Mouse (Mus musculus): ENCODE data around the gene Gab1. TPM values are rescaled to one million over a fixed set of nuclear protein-coding genes. Genes with fewer than 3 reads are reported as not detected.

The Gab1 gene
- total and polyA plus RNA-seq, 3 experiments, result 4.0 to 8.1 TPM; not detected in 1

DNA sequence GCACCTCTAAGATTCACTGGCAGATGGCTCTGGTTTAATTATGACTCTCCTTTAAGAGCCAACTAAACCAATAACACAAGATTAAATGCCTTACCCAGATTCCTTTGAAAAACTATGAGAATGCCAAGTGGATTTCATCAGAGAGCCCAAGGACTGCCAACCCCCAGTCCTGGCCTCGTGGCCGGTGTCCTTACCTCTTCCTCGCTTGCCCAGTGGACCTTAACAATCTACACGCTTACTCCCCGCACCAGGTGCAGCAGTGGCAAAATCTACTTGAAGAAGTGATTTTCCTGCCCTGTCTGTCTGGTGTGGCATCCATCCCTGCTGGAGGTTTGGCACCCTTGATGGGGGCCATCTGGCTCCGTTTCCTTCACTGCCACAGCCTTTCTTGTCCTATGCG, 53.3 kb downstream of the Gab1 start:
- no peak overlapping the region for H3K9ac ChIP-seq (ENCODE audit: control insufficient read depth, low read depth, low read length, poor library complexity, severe bottlenecking)
- no peak overlapping the region for H3K27ac ChIP-seq (ENCODE audit: control insufficient read depth, low read depth, low read length)
- no peaks in the 10 kb centered on the region for H3K79me2 ChIP-seq (ENCODE audit: control insufficient read depth, insufficient read depth, low read length, poor library complexity)
- H3K9me3 ChIP-seq (replicated peaks; ENCODE audit: insufficient read depth, low read length), result no peaks in the 10 kb centered on the region
- no peak overlapping the region for H3K4me3 ChIP-seq (ENCODE audit: control insufficient read depth in 1 of 2, insufficient read depth in 1 of 2, low read depth in 2 of 2, low read length in 2 of 2)
- TF ChIP-seq USF1 (IDR thresholded peaks at IDR 0.05; ENCODE audit: low read depth, low read length) (no peak), MYB (IDR thresholded peaks at IDR 0.05; ENCODE audit: low read depth, low read length) (no peak), ZMIZ1 (IDR thresholded peaks at IDR 0.05; ENCODE audit: low read depth, low read length) (no peak), POLR2A (IDR thresholded peaks at IDR 0.05; ENCODE audit: control insufficient read depth in 1 of 2, insufficient read depth in 1 of 2, low read depth in 1 of 2, low read length in 2 of 2, poor library complexity in 1 of 2) (no peak), ELF1 (IDR thresholded peaks at IDR 0.05; ENCODE audit: low read depth, low read length) (no peak), NRF1 (IDR thresholded peaks at IDR 0.05; ENCODE audit: insufficient read depth, low read depth, low read length, poor library complexity, severe bottlenecking) (no peak), GABPA (IDR thresholded peaks at IDR 0.05; ENCODE audit: low read depth, low read length) (no peak), GATA1 (IDR thresholded peaks at IDR 0.05; ENCODE audit: low read depth, low read length) (no peak), E2F4 (IDR thresholded peaks at IDR 0.05; ENCODE audit: borderline replicate concordance, low read depth, low read length) (no peak), POLR2AphosphoS2 (IDR thresholded peaks at IDR 0.05; ENCODE audit: low read length) (no peak), SMC3 (IDR thresholded peaks at IDR 0.05; ENCODE audit: low read depth, low read length) (no peak)
- DNase-seq (ENCODE audit: low read depth, low spot score), result no peak
- no peaks in the 10 kb centered on the region for H3K4me1 ChIP-seq (ENCODE audit: control insufficient read depth in 1 of 2, insufficient read depth in 2 of 2, low read length in 2 of 2)
- H3K36me3 ChIP-seq (ENCODE audit: control insufficient read depth in 1 of 2, insufficient read depth in 2 of 2, low read length in 2 of 2), result no peaks in the 10 kb centered on the region; a peak in 2 of 4 replicates
- H3K27me3 ChIP-seq (ENCODE audit: control insufficient read depth in 1 of 2, insufficient read depth in 2 of 2, low read length in 2 of 2), result no peaks in the 10 kb centered on the region

DNA sequence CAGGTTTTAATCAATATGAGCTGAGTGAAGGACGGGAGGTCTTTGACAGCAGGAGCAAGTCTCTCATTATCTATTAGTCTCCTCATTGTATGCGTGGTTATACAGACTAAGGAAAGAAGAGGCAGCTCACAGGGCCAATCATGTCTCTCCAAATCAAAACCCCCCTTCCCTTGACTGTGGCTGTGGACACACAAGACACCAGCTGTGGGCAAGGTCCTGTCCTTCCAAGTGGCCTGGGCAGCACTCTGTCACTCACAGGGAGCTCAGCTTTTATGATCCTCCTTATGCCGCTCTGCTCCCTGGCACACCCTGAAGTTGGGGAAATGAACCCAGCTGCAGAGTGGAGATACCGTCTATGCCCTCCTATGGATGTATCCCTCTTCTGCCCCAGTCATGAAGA, 55.2 kb downstream of the Gab1 start:
- no peak overlapping the region for H3K4me3 ChIP-seq (ENCODE audit: control insufficient read depth in 1 of 2, insufficient read depth in 1 of 2, low read depth in 2 of 2, low read length in 2 of 2)
- H3K9ac ChIP-seq (ENCODE audit: control insufficient read depth, low read depth, low read length, poor library complexity, severe bottlenecking), result no peak overlapping the region
- DNase-seq (ENCODE audit: low read depth, low spot score), result no peak
- no peak overlapping the region for H3K27ac ChIP-seq (ENCODE audit: control insufficient read depth, low read depth, low read length)
- H3K4me1 ChIP-seq (ENCODE audit: control insufficient read depth in 1 of 2, insufficient read depth in 2 of 2, low read length in 2 of 2), result no peaks in the 10 kb centered on the region
- no peaks in the 10 kb centered on the region for H3K79me2 ChIP-seq (ENCODE audit: control insufficient read depth, insufficient read depth, low read length, poor library complexity)
- no peaks in the 10 kb centered on the region for H3K9me3 ChIP-seq (replicated peaks; ENCODE audit: insufficient read depth, low read length)
- TF ChIP-seq MYB (IDR thresholded peaks at IDR 0.05; ENCODE audit: low read depth, low read length) (no peak), MAZ (IDR thresholded peaks at IDR 0.05; ENCODE audit: low read depth, low read length) (no peak), POLR2AphosphoS2 (IDR thresholded peaks at IDR 0.05; ENCODE audit: low read length) (no peak), TBP (IDR thresholded peaks at IDR 0.05; ENCODE audit: low read depth, low read length) (no peak), HCFC1 (IDR thresholded peaks at IDR 0.05; ENCODE audit: low read depth, low read length) (no peak), EP300 (IDR thresholded peaks at IDR 0.05; ENCODE audit: low read depth in 1 of 2, low read length in 2 of 2) (no peak), UBTF (IDR thresholded peaks at IDR 0.05; ENCODE audit: borderline replicate concordance, insufficient read depth, low read depth, low read length) (no peak), TCF12 (IDR thresholded peaks at IDR 0.05; ENCODE audit: low read depth, low read length) (no peak), ZKSCAN1 (IDR thresholded peaks at IDR 0.05; ENCODE audit: low read depth, low read length) (no peak), MXI1 (IDR thresholded peaks at IDR 0.05; ENCODE audit: low read depth, low read length) (no peak), CTCF (IDR thresholded peaks at IDR 0.05 in 2 of 3, conservative IDR thresholded peaks at IDR 0.05 in 1 of 3; ENCODE audit: control insufficient read depth in 1 of 3, insufficient read depth in 1 of 3, low read depth in 2 of 3, low read length in 3 of 3, poor library complexity in 1 of 3, severe bottlenecking in 1 of 3) (no peak), POLR2A (IDR thresholded peaks at IDR 0.05; ENCODE audit: control insufficient read depth in 1 of 2, insufficient read depth in 1 of 2, low read depth in 1 of 2, low read length in 2 of 2, poor library complexity in 1 of 2) (no peak), MAX (IDR thresholded peaks at IDR 0.05; ENCODE audit: low read length) (no peak), ZC3H11A (IDR thresholded peaks at IDR 0.05; ENCODE audit: low read depth, low read length) (no peak), RAD21 (IDR thresholded peaks at IDR 0.05; ENCODE audit: low read depth, low read length) (no peak), CHD1 (IDR thresholded peaks at IDR 0.05; ENCODE audit: low read depth, low read length) (no peak)
- H3K36me3 ChIP-seq (ENCODE audit: control insufficient read depth in 1 of 2, insufficient read depth in 2 of 2, low read length in 2 of 2), result no peaks in the 10 kb centered on the region; a peak in 2 of 4 replicates
- H3K27me3 ChIP-seq (ENCODE audit: control insufficient read depth in 1 of 2, insufficient read depth in 2 of 2, low read length in 2 of 2), result no peaks in the 10 kb centered on the region
